In genomic region chr17:3007234-3007633, GRCm38 (mm10) we compare ENCODE assay signal across 10 mouse cellular contexts.
DNase-seq lines count a peak whose midpoint lies in the region; ATAC-seq and TF ChIP-seq lines count a peak whose summit lies in the region.
"Had no signal": no experiment of that assay in that cellular context is flagged by ENCODE, and none has a peak within 500 bp of the region (broad histone marks: within the 10 kb centered on the region; RNA-seq: fewer than 3 reads in every experiment).

No protein-coding gene starts in this region.

- H3K4me2 ChIP-seq in intestine, postnatal 0 days (replicated peaks; ENCODE audit: low read depth) = no peak overlapping the region
- no peak overlapping the region for H3K4me2 ChIP-seq in intestine, embryonic 16.5 days (ENCODE audit: low read depth, low read length)
- no peak overlapping the region for H3K4me2 ChIP-seq in embryonic facial prominence, embryonic 12.5 days (replicated peaks)

- intact Hi-C loops in gastrocnemius, postnatal 14 days (cut with DNase I; ENCODE audit: low total_unique reads) = no loop called here

- no peak for ATAC-seq in CD4-positive, CD25-positive, alpha-beta regulatory T cell, adult 4 months
- ATAC-seq in intestine, postnatal 0 days = 0 out of 2 replicates have a peak, but pooled peaks have one; percentile 27
- no peak for ATAC-seq in intestine, embryonic 16.5 days
- 0 out of 2 replicates have a peak, but pooled peaks have one; percentile 13 for ATAC-seq in embryonic facial prominence, embryonic 12.5 days (ENCODE audit: insufficient number of reproducible peaks, insufficient read depth, low FRiP score, low TSS enrichment)

- no peak for TF ChIP-seq CTCF in intestine, postnatal 0 days (IDR thresholded peaks at IDR 0.05; ENCODE audit: low read depth)

- no peaks in the 10 kb centered on the region for H3K27me3 ChIP-seq in intestine, postnatal 0 days (replicated peaks; ENCODE audit: control insufficient read depth, insufficient read depth, low read length)
- no peaks in the 10 kb centered on the region for H3K27me3 ChIP-seq in intestine, embryonic 16.5 days (replicated peaks; ENCODE audit: control insufficient read depth, insufficient read depth, low read length)
- no peaks in the 10 kb centered on the region for H3K27me3 ChIP-seq in embryonic facial prominence, embryonic 12.5 days
- no peaks in the 10 kb centered on the region for H3K27me3 ChIP-seq in megakaryocyte, embryonic 14.5 days (replicated peaks)
- H3K27me3 ChIP-seq: Patski had no signal

- DNase-seq in CD4-positive, CD25-positive, alpha-beta regulatory T cell, adult 2 months (ENCODE audit: low read depth, low spot score) = peak; percentile 5
- DNase-seq in gastrocnemius, postnatal 14 days = no peak
- no peak for DNase-seq in layer of hippocampus, postnatal 36 days
- DNase-seq: kidney, adult 11 months had no signal

- no peaks in the 10 kb centered on the region for H3K4me1 ChIP-seq in intestine, postnatal 0 days (replicated peaks; ENCODE audit: control insufficient read depth, insufficient read depth, low read length)
- H3K4me1 ChIP-seq in intestine, embryonic 16.5 days (ENCODE audit: control insufficient read depth, insufficient read depth, low read length) = no peaks in the 10 kb centered on the region
- no peaks in the 10 kb centered on the region for H3K4me1 ChIP-seq in embryonic facial prominence, embryonic 12.5 days
- H3K4me1 ChIP-seq in megakaryocyte, embryonic 14.5 days = no peaks in the 10 kb centered on the region; the same call in 1 of the 2 replicates

- no peak overlapping the region for H3K4me3 ChIP-seq in intestine, postnatal 0 days (ENCODE audit: low read depth, low read length)
- no peak overlapping the region for H3K4me3 ChIP-seq in intestine, embryonic 16.5 days (ENCODE audit: low read length)
- H3K4me3 ChIP-seq in embryonic facial prominence, embryonic 12.5 days = no peak overlapping the region
- peak overlapping the region; percentile 29 for H3K4me3 ChIP-seq in megakaryocyte, embryonic 14.5 days (replicated peaks)

- H3K27ac ChIP-seq in intestine, postnatal 0 days (ENCODE audit: low read depth, low read length) = no peak overlapping the region
- H3K27ac ChIP-seq in intestine, embryonic 16.5 days (ENCODE audit: low read length) = no peak overlapping the region
- H3K27ac ChIP-seq in embryonic facial prominence, embryonic 12.5 days = no peak overlapping the region

- H3K9ac ChIP-seq in intestine, postnatal 0 days (ENCODE audit: low read depth, low read length) = no peak overlapping the region
- H3K9ac ChIP-seq in intestine, embryonic 16.5 days (ENCODE audit: low read depth, low read length) = no peak overlapping the region
- H3K9ac ChIP-seq in embryonic facial prominence, embryonic 12.5 days = no peak overlapping the region

- H3K9me3 ChIP-seq in intestine, postnatal 0 days (ENCODE audit: control insufficient read depth) = no peaks in the 10 kb centered on the region
- peaks cover 23% of the 10 kb centered on the region for H3K9me3 ChIP-seq in intestine, embryonic 16.5 days (ENCODE audit: control insufficient read depth, low read length)
- peaks cover 77% of the 10 kb centered on the region for H3K9me3 ChIP-seq in embryonic facial prominence, embryonic 12.5 days
- peaks cover 81% of the 10 kb centered on the region for H3K9me3 ChIP-seq in megakaryocyte, embryonic 14.5 days

- WGBS in intestine, postnatal 0 days = 77% methylated on average over 2 of the region's 2 CpGs
- WGBS in intestine, embryonic 16.5 days = 72% methylated on average over 2 of the region's 2 CpGs
- WGBS in embryonic facial prominence, embryonic 12.5 days = 58% methylated on average over 2 of the region's 2 CpGs

- H3K36me3 ChIP-seq in intestine, postnatal 0 days (ENCODE audit: control insufficient read depth, insufficient read depth) = no peaks in the 10 kb centered on the region
- no peaks in the 10 kb centered on the region for H3K36me3 ChIP-seq in intestine, embryonic 16.5 days (ENCODE audit: control insufficient read depth, insufficient read depth, low read length)
- no peaks in the 10 kb centered on the region for H3K36me3 ChIP-seq in embryonic facial prominence, embryonic 12.5 days
- H3K36me3 ChIP-seq in megakaryocyte, embryonic 14.5 days (replicated peaks; ENCODE audit: low read length) = no peaks in the 10 kb centered on the region

Comparison
In these comparisons a context has a peak if more than half of its experiments do, and no peak if none do; other contexts are left out.
1. ATAC-seq: peak in intestine, postnatal 0 days (single experiment) and embryonic facial prominence, embryonic 12.5 days (single experiment); none in CD4-positive, CD25-positive, alpha-beta regulatory T cell, adult 4 months (single experiment) and intestine, embryonic 16.5 days (single experiment).